ENCODE assay signal across 9 mouse cellular contexts in genomic region chr4:141033606-141034549, GRCm38 (mm10). TPM values are rescaled to one million over a fixed set of nuclear protein-coding genes. Genes with fewer than 3 reads are reported as not detected.
DNase-seq lines count a peak whose midpoint lies in the region; ATAC-seq and TF ChIP-seq lines count a peak whose summit lies in the region.
"Had no signal": no experiment of that assay in that cellular context is flagged by ENCODE, and none has a peak within 500 bp of the region (broad histone marks: within the 10 kb centered on the region; RNA-seq: fewer than 3 reads in every experiment).

No protein-coding gene starts in this region.

- no peak overlapping the region for H3K4me3 ChIP-seq in neural tube, embryonic 12.5 days
- peak overlapping the region; percentile 13; the same call in 1 of the 2 replicates for H3K4me3 ChIP-seq in small intestine, adult 2 months (ENCODE audit: low read depth, low read length)

- no peak for TF ChIP-seq CTCF in small intestine, adult 2 months (IDR thresholded peaks at IDR 0.05; ENCODE audit: extremely low read depth, insufficient read length, insufficient replicate concordance, low read depth, low read length)

- no peak for DNase-seq in cerebellum, adult 8-10 months
- DNase-seq in neural tube, embryonic 10.5 days (ENCODE audit: extremely low spot score, low spot score), result no peak
- peak; percentile 49 to 68 for DNase-seq in kidney, postnatal 4 days
- DNase-seq in adipocyte (ENCODE audit: low spot score), result no peak

- 0 out of 2 replicates have a peak overlapping the region, but pooled peaks have one; percentile 21 for H3K9ac ChIP-seq in neural tube, embryonic 12.5 days

- H3K27ac ChIP-seq in neural tube, embryonic 12.5 days, result peak overlapping the region; percentile 32; the same call in 1 of the 2 replicates
- H3K27ac ChIP-seq in small intestine, adult 2 months (ENCODE audit: insufficient read depth, low read depth, low read length), result peak overlapping the region; percentile 52

- H3K36me3 ChIP-seq in neural tube, embryonic 12.5 days, result peaks cover 74% of the 10 kb centered on the region
- H3K36me3 ChIP-seq in small intestine, adult 2 months (ENCODE audit: control insufficient read depth, insufficient read depth, low read length), result no peaks in the 10 kb centered on the region

- no peaks in the 10 kb centered on the region for H3K27me3 ChIP-seq in neural tube, embryonic 12.5 days (replicated peaks)
- no peaks in the 10 kb centered on the region for H3K27me3 ChIP-seq in small intestine, adult 2 months (ENCODE audit: control insufficient read depth, insufficient read depth, low read length)

- 83% methylated on average over 27 of the region's 27 CpGs for WGBS in neural tube, embryonic 12.5 days
- 29% methylated on average over 27 of the region's 27 CpGs for WGBS in small intestine, adult 2 months

- 0 out of 2 replicates have a peak, but pooled peaks have one; percentile 8 for ATAC-seq in cerebellum, adult (ENCODE audit: insufficient number of reproducible peaks, low FRiP score, low TSS enrichment)
- no peak for ATAC-seq in neural tube, embryonic 12.5 days (ENCODE audit: low FRiP score, low read depth)
- ATAC-seq in monocyte, adult 5-6 weeks (replicated peaks; ENCODE audit: insufficient number of reproducible peaks, low FRiP score, low TSS enrichment, poor library complexity, severe bottlenecking), result no peak

- H3K9me3 ChIP-seq in neural tube, embryonic 12.5 days, result no peaks in the 10 kb centered on the region

- H3K4me1 ChIP-seq in neural tube, embryonic 12.5 days, result 0 out of 2 replicates have a peak, but pooled peaks cover 6% of the 10 kb centered on the region
- peaks cover 14% of the 10 kb centered on the region for H3K4me1 ChIP-seq in small intestine, adult 2 months (ENCODE audit: control insufficient read depth, insufficient read depth, insufficient read length, low read length)

- H3K4me2 ChIP-seq in neural tube, embryonic 12.5 days (replicated peaks), result no peak overlapping the region

- TF ChIP-seq POLR2A in small intestine, adult 2 months (IDR thresholded peaks at IDR 0.05; ENCODE audit: low read depth, low read length), result no peak

RNA-seq across cellular contexts. Expression of gene Mfap2, which starts 23.7 kb away (rescaled TPM):
- 265 and 278 TPM in 2 replicates for polyA plus RNA-seq in neural tube, embryonic 12.5 days (2016; fragmentation: Nextera tagmentation; extraction: Ambion mirVana)
- 8.8 and 13.7 TPM in 2 replicates for polyA plus RNA-seq in small intestine, adult 2 months (2012; rRNA removed)
- not detected in 3 replicates for total RNA-seq in monocyte, adult 5-6 weeks (2017)

RNA-seq across cellular contexts. Expression of gene Crocc, which starts 26.5 kb away (rescaled TPM):
- polyA plus RNA-seq in neural tube, embryonic 12.5 days (2016; fragmentation: Nextera tagmentation; extraction: Ambion mirVana), result 11.7 and 12.8 TPM in 2 replicates
- polyA plus RNA-seq in small intestine, adult 2 months (2012; rRNA removed), result 4.7 and 7.3 TPM in 2 replicates
- 4.8 to 12.1 TPM (median 8.5 TPM) in 3 replicates for total RNA-seq in monocyte, adult 5-6 weeks (2017)

RNA-seq across cellular contexts. Expression of gene Necap2, which starts 44.3 kb away (rescaled TPM):
- polyA plus RNA-seq in neural tube, embryonic 12.5 days (2016; fragmentation: Nextera tagmentation; extraction: Ambion mirVana), result 55.0 and 61.2 TPM in 2 replicates
- polyA plus RNA-seq in small intestine, adult 2 months (2012; rRNA removed), result 28.2 and 68.9 TPM in 2 replicates
- total RNA-seq in monocyte, adult 5-6 weeks (2017), result 103 to 149 TPM (median 111 TPM) in 3 replicates

RNA-seq across cellular contexts. Expression of gene Atp13a2, which starts 47.2 kb away (rescaled TPM):
- 121 and 126 TPM in 2 replicates for polyA plus RNA-seq in neural tube, embryonic 12.5 days (2016; fragmentation: Nextera tagmentation; extraction: Ambion mirVana)
- polyA plus RNA-seq in small intestine, adult 2 months (2012; rRNA removed), result 63.0 and 76.6 TPM in 2 replicates
- 29.4 to 38.3 TPM (median 34.3 TPM) in 3 replicates for total RNA-seq in monocyte, adult 5-6 weeks (2017)

RNA-seq across cellular contexts. Expression of gene Spata21, which starts 54.3 kb away (rescaled TPM):
- polyA plus RNA-seq in neural tube, embryonic 12.5 days (2016; fragmentation: Nextera tagmentation; extraction: Ambion mirVana), result 0.25 TPM in 1 of 2 replicates, not detected in the other
- polyA plus RNA-seq in small intestine, adult 2 months (2012; rRNA removed), result not detected in 2 replicates
- not detected in 3 replicates for total RNA-seq in monocyte, adult 5-6 weeks (2017)
- polyA plus RNA-seq: C2C12 had no signal

Comparison
In these comparisons a context has a peak if more than half of its experiments do, and no peak if none do; other contexts are left out.
1. DNase-seq: peak in kidney, postnatal 4 days (2 of 2); none in cerebellum, adult 8-10 months (single experiment), neural tube, embryonic 10.5 days (single experiment) and adipocyte (single experiment).
2. RNA of gene Mfap2, which starts 23.7 kb away (polyA plus RNA-seq): 265 to 278 TPM in neural tube, embryonic 12.5 days; 8.8 to 13.7 TPM in small intestine, adult 2 months; every median in the first group is over 10 times any median in the second.